Mouse (Mus musculus) neural tube, embryonic 14.5 days (tissue): Measurements from ENCODE around the gene Trex1. TPM values are rescaled to one million over a fixed set of nuclear protein-coding genes. Genes with fewer than 3 reads are reported as not detected.

ENCODE experiments used
- ATAC-seq: fragments of 200-750 bp; cut with Nextera tagmentation; 2 replicates; pipeline ENCODE4 v1.8.0; 2017; ENCODE audit warnings: low read depth, mild to moderate bottlenecking, moderate TSS enrichment, moderate library complexity
- H3K27ac ChIP-seq: fragments of 300-500 bp; sonication (generic); 2 replicates; pipeline ENCODE4 v1.5.1; 2014; ENCODE audit warnings: low read depth, mild to moderate bottlenecking, control low read depth, low read length, moderate library complexity, mixed read lengths
- H3K27me3 ChIP-seq: fragments of 300-500 bp; sonication (generic); 2 replicates; pipeline ENCODE4 v1.6.1; 2014; ENCODE audit warnings: low read length; ENCODE audit not compliant: control insufficient read depth, insufficient read depth
- H3K36me3 ChIP-seq: fragments of 300-500 bp; sonication (generic); 2 replicates; pipeline ENCODE4 v1.6.1; 2014; ENCODE audit warnings: low read length, mixed read lengths; ENCODE audit not compliant: control insufficient read depth, insufficient read depth
- H3K4me1 ChIP-seq: fragments of 300-500 bp; sonication (generic); 2 replicates; pipeline ENCODE4 v1.6.1; 2014; ENCODE audit warnings: low read length; ENCODE audit not compliant: control insufficient read depth, insufficient read depth
- H3K4me2 ChIP-seq: fragments of 300-500 bp; sonication (generic); 2 replicates; pipeline ENCODE4 v1.6.1; 2014; ENCODE audit warnings: mild to moderate bottlenecking, low read depth, low read length, control low read depth
- H3K4me3 ChIP-seq: fragments of 300-500 bp; sonication (generic); 2 replicates; pipeline ENCODE4 v1.5.1; 2014; ENCODE audit warnings: low read depth, low read length, control low read depth, mixed read lengths
- H3K9ac ChIP-seq: fragments of 300-500 bp; sonication (generic); replicated peaks from 2 replicates; pipeline ENCODE4 v1.6.1; 2014; ENCODE audit warnings: low read depth, mild to moderate bottlenecking, control low read depth, low read length, mixed read lengths
- H3K9me3 ChIP-seq: fragments of 300-500 bp; sonication (generic); 2 replicates; pipeline ENCODE4 v1.6.1; 2016; ENCODE audit warnings: low read length; ENCODE audit not compliant: control insufficient read depth
- WGBS: fragments of 180-500 bp; shearing (Covaris S2); extraction: QIAGEN DNeasy Blood & Tissue Kit; methylation state at CpG from one replicate; pipeline ENCODE4 v1.1.7; 2014; 5-methylcytosine and 5-hydroxymethylcytosine counted together
- polyA plus RNA-seq: library from polyadenylated mRNA; unstranded; fragments of >200 nt; fragmentation: Nextera tagmentation; extraction: Ambion mirVana; gene quantifications from 2 replicates; pipeline ENCODE4 v1.2.1, GENCODE M21; 2014

Trex1 gene
- polyA plus RNA-seq, 1 experiment from 2014 or later = 13.4 TPM

GRCm38 (mm10) chr9:109093786-109094552, 34.4 kb upstream of the Trex1 start:
- WGBS = 17% methylated on average over 11 of the region's 11 CpGs
- H3K36me3 ChIP-seq = 0 out of 2 replicates have a peak, but pooled peaks cover 3% of the 10 kb centered on the region
- no peaks in the 10 kb centered on the region for H3K9me3 ChIP-seq
- H3K27ac ChIP-seq = peak overlapping the region; percentile 100
- peak overlapping the region; percentile 78; the same call in 1 of the 2 replicates for H3K4me3 ChIP-seq
- H3K4me2 ChIP-seq = peak overlapping the region; percentile 95
- no peak for ATAC-seq
- peaks cover 37% of the 10 kb centered on the region for H3K4me1 ChIP-seq
- peak overlapping the region; percentile 95 for H3K9ac ChIP-seq
- H3K27me3 ChIP-seq = no peaks in the 10 kb centered on the region

GRCm38 (mm10) chr9:109092799-109093198, 33.3 kb upstream of the Trex1 start:
- no peaks in the 10 kb centered on the region for H3K27me3 ChIP-seq
- H3K27ac ChIP-seq = no peak overlapping the region
- H3K4me2 ChIP-seq = no peak overlapping the region
- H3K4me1 ChIP-seq = peaks cover 27% of the 10 kb centered on the region
- no peak overlapping the region for H3K4me3 ChIP-seq
- ATAC-seq = no peak
- H3K9ac ChIP-seq = no peak overlapping the region
- WGBS = 54% methylated on average over 6 of the region's 6 CpGs
- no peaks in the 10 kb centered on the region for H3K9me3 ChIP-seq
- H3K36me3 ChIP-seq = 0 out of 2 replicates have a peak, but pooled peaks cover 3% of the 10 kb centered on the region

GRCm38 (mm10) chr9:109091802-109092201, 32.3 kb upstream of the Trex1 start:
- H3K36me3 ChIP-seq = 0 out of 2 replicates have a peak, but pooled peaks cover 3% of the 10 kb centered on the region
- no peaks in the 10 kb centered on the region for H3K9me3 ChIP-seq
- ATAC-seq = no peak
- H3K27ac ChIP-seq = no peak overlapping the region
- H3K4me1 ChIP-seq = peaks cover 17% of the 10 kb centered on the region
- no peak overlapping the region for H3K4me2 ChIP-seq
- H3K4me3 ChIP-seq = no peak overlapping the region
- no peak overlapping the region for H3K9ac ChIP-seq
- WGBS = 86% methylated on average over 8 of the region's 8 CpGs
- no peaks in the 10 kb centered on the region for H3K27me3 ChIP-seq

GRCm38 (mm10) chr9:109090446-109090845, 30.9 kb upstream of the Trex1 start:
- H3K4me2 ChIP-seq = no peak overlapping the region
- 69% methylated on average over 15 of the region's 15 CpGs for WGBS
- H3K4me1 ChIP-seq = peaks cover 10% of the 10 kb centered on the region; the same call in 1 of the 2 replicates

GRCm38 (mm10) chr9:109087987-109088386, 28.5 kb upstream of the Trex1 start:
- 15% methylated on average over 5 of the region's 5 CpGs for WGBS
- peaks cover 6% of the 10 kb centered on the region for H3K4me1 ChIP-seq
- ATAC-seq = no peak
- no peak overlapping the region for H3K4me2 ChIP-seq
- no peak overlapping the region for H3K27ac ChIP-seq
- H3K9me3 ChIP-seq = no peaks in the 10 kb centered on the region
- H3K9ac ChIP-seq = no peak overlapping the region
- H3K4me3 ChIP-seq = no peak overlapping the region
- H3K36me3 ChIP-seq = 0 out of 2 replicates have a peak, but pooled peaks cover 3% of the 10 kb centered on the region
- H3K27me3 ChIP-seq = no peaks in the 10 kb centered on the region

More at GRCm38 (mm10) chr9:109090446-109090845, 30.9 kb upstream of the Trex1 start:
- H3K4me3 ChIP-seq = no peak overlapping the region
- H3K9ac ChIP-seq = no peak overlapping the region
- H3K27ac ChIP-seq = no peak overlapping the region
- H3K27me3 ChIP-seq = no peaks in the 10 kb centered on the region
- H3K9me3 ChIP-seq = no peaks in the 10 kb centered on the region
- no peak for ATAC-seq
- 0 out of 2 replicates have a peak, but pooled peaks cover 3% of the 10 kb centered on the region for H3K36me3 ChIP-seq

GRCm38 (mm10) chr9:109084922-109085321, 25.4 kb upstream of the Trex1 start:
- Histone ChIP-seq H3K4me2 (no peak overlapping the region), H3K4me1 (peaks cover 19% of the 10 kb centered on the region), H3K9ac (no peak overlapping the region), H3K36me3 (no peaks in the 10 kb centered on the region), H3K4me3 (no peak overlapping the region), H3K9me3 (no peaks in the 10 kb centered on the region), H3K27me3 (no peaks in the 10 kb centered on the region), H3K27ac (no peak overlapping the region)
- no peak for ATAC-seq
- 5% methylated on average over 2 of the region's 2 CpGs for WGBS

GRCm38 (mm10) chr9:109082124-109082800, 22.7 kb upstream of the Trex1 start, which contains the start of the genes Ccdc51 and Tma7:
Ccdc51 (plus strand) TSS chr9:109082493.
Tma7 (minus strand) TSS chr9:109082587.
- H3K27me3 ChIP-seq = no peaks in the 10 kb centered on the region
- peaks cover 19% of the 10 kb centered on the region for H3K4me1 ChIP-seq
- peak within 1 kb of the TSS; percentile 64 for H3K4me3 ChIP-seq
- peak; percentile 97 for ATAC-seq
- H3K9ac ChIP-seq = peak within 1 kb of the TSS; percentile 74
- peak within 1 kb of the TSS; percentile 90 for H3K4me2 ChIP-seq
- no peaks in the 10 kb centered on the region for H3K9me3 ChIP-seq
- WGBS = under 1% methylated on average over 37 of the region's 37 CpGs
- no peaks in the 10 kb centered on the region for H3K36me3 ChIP-seq
- H3K27ac ChIP-seq = peak within 1 kb of the TSS; percentile 49; the same call in 1 of the 2 replicates

- no peaks in the 10 kb centered on the region for H3K9me3 ChIP-seq
- H3K4me2 ChIP-seq = peak overlapping the region; percentile 90
- H3K36me3 ChIP-seq = no peaks in the 10 kb centered on the region
- peak overlapping the region; percentile 74 for H3K9ac ChIP-seq
- peaks cover 19% of the 10 kb centered on the region for H3K4me1 ChIP-seq
- 6% methylated on average over 11 of the region's 11 CpGs for WGBS
- peak overlapping the region; percentile 64 for H3K4me3 ChIP-seq
- ATAC-seq = peak; percentile 44
- peak overlapping the region; percentile 49; the same call in 1 of the 2 replicates for H3K27ac ChIP-seq
- no peaks in the 10 kb centered on the region for H3K27me3 ChIP-seq
These were observed 22.2 kb upstream of the Trex1 start for GRCm38 (mm10) chr9:109081749-109082123.

- Histone ChIP-seq H3K9ac (no peak overlapping the region), H3K4me2 (no peak overlapping the region), H3K9me3 (no peaks in the 10 kb centered on the region), H3K4me3 (no peak overlapping the region), H3K27me3 (no peaks in the 10 kb centered on the region), H3K27ac (no peak overlapping the region), H3K36me3 (no peaks in the 10 kb centered on the region), H3K4me1 (peaks cover 19% of the 10 kb centered on the region)
- 97% methylated on average over 3 of the region's 3 CpGs for WGBS
- no peak for ATAC-seq
These were observed 21.0 kb upstream of the Trex1 start for GRCm38 (mm10) chr9:109080516-109080915.
